Mouse (Mus musculus) E14TG2a.4 (cell line): ENCODE measurements at regions not wholly inside any gene's neighbourhood (a gene's known extent, or its start where the extent isn't known, plus 50 kb on each side); places are given as distances from the start of the nearest gene placed in this dataset.

Experiments used
- CTCF ChIP-seq: conservative IDR thresholded peaks from 2 replicates; pipeline ENCODE4 v1.5.1; 2014; ENCODE audit warnings: low read length
- NANOG ChIP-seq: IDR thresholded peaks from 2 replicates; pipeline ENCODE4 v1.6.1; 2014; ENCODE audit warnings: borderline replicate concordance, low read length, mixed read lengths
- POU5F1 ChIP-seq: IDR thresholded peaks from 2 replicates; pipeline ENCODE4 v1.6.1; 2014; ENCODE audit warnings: low read length, borderline replicate concordance

DNA sequence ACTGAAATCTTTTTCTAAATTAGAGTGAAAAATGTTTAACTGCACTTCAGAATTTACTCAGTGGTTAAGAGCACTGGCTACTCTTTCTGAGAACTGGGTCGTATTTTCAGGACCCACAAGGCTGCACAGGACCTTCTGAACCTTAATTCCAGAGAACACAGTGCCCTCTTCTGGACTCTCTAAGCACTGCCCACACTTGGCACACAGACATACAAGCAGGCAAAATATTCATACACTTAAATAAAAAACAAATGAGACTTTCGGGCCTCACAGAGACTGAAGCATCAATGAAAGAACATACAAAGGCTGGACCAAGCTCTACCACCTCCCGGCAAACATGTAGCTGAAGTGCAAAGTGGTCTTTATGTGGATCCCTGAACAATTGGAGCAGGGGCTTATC, 1511.8 kb upstream of the Tenm2 start:
- TF ChIP-seq CTCF (peak; percentile 62), NANOG (no peak), POU5F1 (no peak)
